Mouse (Mus musculus): ENCODE data around the gene Mfsd12.

DNA sequence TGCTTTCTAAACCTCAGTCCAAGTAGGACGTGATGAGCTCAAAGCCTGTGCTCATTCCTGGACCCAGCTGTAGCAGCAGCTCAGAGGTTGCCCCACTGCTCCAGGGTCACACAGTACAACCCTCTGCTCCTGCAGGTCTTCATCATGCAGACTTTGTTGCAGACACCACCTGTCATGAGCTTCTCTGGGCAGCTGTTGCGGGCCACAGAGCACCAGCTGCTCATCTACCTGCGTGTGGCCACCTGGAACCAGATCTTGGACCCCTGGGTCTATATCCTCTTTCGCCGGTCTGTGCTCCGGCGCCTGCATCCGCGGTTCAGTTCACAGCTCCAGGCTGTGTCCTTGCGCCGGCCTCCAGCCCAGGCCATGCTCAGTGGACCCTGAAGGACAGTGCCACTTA, 23.0 kb upstream of the Mfsd12 start:
- TF ChIP-seq POLR2A (IDR thresholded peaks at IDR 0.05; ENCODE audit: borderline replicate concordance, control insufficient read depth, low read depth, low read length) (no peak), CTCF (IDR thresholded peaks at IDR 0.05; ENCODE audit: control insufficient read depth, insufficient read depth, low read length) (no peak)

Data from bone marrow, adult 2 months (tissue).